Mouse (Mus musculus) layer of hippocampus, adult 18-20 months (tissue): ENCODE measurements around the gene S100a4. TPM values are rescaled to one million over a fixed set of nuclear protein-coding genes. Genes with fewer than 3 reads are reported as not detected.
A peak's percentile ranks its signal among the peaks of the same experiment; 100 is the strongest.

Source experiments
- DNase-seq, 2 experiments: peaks; one replicate each; pipeline ENCODE4 v3.0.0; 2022; ENCODE audit warnings: low spot score in 2 of 2
- long read RNA-seq: library from polyadenylated mRNA; stranded (forward); transcript quantifications from one replicate; pipeline ENCODE4 v2.0.0, GENCODE M21; 2021
- total RNA-seq, 2 experiments: library from RNA; stranded (reverse); gene quantifications; 2 replicates each; pipeline ENCODE4 v1.2.3; 2021

S100a4 gene
- 1 to 10 TPM; 2.9 to 5.3 TPM for total RNA-seq
- long read RNA-seq, result 0 reads

DNA sequence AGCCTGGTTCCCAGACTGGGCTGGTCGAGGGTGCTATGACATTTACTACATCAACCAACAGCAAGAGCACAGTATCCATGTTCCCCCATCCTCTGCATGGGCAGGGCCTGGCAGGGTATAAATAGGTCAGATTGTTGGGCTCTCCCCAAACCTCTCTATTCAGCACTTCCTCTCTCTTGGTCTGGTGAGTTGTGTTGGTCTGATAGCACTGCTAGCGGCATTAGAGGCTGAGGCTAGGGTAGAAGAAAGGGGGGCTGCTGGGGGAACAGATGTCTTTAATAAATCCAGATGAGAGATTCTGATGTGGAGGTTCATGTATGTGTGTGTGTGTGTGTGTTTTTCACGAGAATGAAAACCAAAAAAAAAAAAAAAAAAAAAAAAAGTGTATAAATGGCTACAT lies at the start of gene S100a4:
Gene S100a4 (plus strand): TSS at position 149 of the 400 bp plus-strand sequence.
- DNase-seq, result no peak

GRCm38 (mm10) chr3:90555954-90556353 lies 47.6 kb upstream of the S100a4 start:
- peak; percentile 30 to 63 for DNase-seq

DNA sequence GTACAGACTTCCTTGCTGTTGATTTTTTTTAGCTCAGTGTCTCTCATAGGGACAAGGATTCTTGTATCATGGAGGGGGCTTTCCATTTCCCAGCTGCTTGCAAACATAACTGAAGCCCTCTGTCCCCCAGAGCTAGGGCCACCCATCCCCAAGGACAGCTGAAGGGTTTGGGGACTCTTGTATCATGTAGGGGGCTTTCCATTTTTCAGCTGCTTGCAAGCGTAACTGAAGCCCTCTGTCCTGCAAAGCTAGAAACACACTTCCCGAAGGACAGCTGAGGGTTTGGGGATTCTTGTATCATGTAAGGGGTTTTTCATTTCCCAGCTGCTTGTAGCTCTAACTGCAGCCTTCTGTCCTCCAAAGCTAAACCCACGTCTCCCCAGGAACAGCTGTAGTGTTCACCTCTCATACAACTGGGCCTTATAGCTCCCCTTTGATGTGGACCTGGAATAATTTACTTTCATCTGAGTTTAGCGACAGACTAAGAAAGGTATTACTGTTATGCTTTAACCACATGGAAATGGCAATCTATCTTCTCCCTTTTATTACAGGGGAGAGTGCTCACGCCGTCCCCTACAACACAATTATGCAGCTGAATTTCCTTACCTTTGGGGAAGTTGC lies 43.5 kb upstream of the S100a4 start, which contains the start of gene S100a3:
Gene S100a3 (plus strand): TSS at position 571 of the 621 bp plus-strand sequence.
- DNase-seq, result no peak

DNA sequence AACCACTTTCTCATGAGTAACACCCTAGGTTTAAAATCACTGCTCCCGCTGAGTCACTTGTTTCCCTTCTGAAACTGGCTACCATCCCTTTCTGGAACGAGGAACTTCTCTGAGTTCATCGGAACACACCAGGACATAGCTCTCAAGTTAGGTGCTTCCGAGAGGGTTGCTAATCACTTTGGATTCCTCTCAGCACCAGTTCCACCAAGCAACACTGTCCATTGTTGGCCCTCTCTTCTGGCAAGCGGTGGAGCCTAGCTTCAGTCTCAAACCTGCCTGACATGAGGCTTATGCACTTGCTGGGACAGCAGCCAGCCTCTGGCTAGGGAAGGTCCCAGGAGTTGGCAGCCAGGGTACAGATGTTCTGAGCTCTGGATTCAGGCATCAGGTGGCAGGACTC lies 28.9 kb upstream of the S100a4 start:
- no peak for DNase-seq

DNA sequence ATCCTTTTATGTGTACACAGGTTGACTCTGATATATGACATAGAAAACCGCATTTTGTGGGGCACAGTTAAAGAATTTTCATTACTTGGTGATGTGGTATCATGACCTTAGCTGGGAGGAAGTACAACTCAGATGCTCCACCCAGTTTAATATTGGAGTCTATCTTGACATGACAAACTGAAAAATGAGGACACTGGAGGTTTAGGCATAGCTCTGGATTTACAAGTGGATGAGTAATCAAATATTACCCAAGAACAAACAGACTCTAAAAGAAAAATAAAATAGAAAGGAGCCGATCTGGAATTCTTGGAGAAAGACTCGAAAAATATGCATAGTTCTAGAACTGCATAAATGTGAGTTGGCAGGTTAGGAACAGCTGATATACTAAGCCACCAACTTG lies 28.3 kb upstream of the S100a4 start:
- no peak for DNase-seq

DNA sequence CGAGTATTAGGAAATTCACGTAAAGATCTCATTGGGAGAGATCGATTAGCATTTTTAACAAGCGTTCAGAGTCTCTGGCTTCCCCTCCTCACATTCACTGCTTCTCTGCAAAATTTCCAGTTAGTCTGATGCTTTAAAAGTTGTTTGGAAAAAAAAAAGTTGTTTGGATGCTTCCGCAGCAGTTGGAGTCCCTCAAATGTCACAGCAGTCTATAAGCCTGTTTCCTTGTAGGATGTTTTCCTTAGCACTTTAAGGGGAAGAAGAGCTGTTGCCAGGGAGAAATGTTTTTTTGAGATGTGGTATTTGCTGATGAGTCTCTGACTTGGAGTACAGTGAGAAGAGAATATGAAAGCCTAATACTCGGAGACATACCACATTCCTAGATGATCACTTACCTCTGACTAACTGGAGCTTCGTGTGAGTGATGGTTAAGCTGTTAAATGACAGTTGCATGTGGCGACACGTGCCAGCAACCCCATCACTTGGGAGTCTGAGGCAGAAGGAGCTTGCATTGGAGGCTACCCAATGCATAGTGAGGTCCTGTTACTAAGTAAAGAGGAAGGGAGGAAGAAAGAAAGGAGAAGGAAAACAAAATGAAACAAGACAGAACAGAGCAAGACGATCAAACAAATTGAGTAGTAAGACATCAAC lies 27.1 kb upstream of the S100a4 start:
- no peak for DNase-seq

DNA sequence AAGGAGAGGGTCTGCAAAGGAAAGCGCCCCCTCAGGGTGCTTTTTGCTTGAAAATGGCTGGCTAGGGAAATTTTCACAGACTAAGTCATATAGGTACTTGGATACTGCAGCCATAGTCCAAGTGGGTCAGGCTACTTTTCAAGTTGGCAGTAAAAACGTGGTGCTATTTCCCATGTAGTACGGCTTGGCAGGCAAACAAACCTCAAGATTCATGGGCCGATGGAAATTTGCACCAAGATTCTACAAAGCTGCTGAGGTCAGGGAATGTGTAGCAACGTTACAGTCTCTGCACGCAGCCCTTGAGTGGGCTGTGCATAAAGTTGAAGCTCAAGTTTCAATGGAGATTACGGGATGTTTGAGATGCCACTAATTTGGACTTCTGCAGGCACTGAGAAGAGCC lies 24.1 kb upstream of the S100a4 start:
- DNase-seq, result no peak

DNA sequence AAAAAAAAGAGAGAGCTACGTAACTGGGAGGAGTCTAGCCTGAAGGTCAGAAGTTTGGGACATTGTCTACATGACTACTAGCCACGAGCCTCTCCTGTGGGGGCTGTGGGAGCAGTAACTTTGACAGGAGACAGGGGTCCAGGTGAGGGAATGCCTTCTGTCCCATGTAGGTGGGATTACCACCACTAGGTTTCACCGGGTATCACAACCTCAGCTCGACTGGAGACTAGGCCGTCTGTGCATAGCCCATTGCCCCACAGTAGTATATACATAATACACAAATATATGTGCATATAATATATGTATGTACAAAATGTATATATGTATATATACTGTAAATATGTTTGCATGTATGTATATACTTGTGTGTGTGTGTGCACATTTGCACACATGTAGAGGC lies 22.4 kb upstream of the S100a4 start:
- no peak for DNase-seq

DNA sequence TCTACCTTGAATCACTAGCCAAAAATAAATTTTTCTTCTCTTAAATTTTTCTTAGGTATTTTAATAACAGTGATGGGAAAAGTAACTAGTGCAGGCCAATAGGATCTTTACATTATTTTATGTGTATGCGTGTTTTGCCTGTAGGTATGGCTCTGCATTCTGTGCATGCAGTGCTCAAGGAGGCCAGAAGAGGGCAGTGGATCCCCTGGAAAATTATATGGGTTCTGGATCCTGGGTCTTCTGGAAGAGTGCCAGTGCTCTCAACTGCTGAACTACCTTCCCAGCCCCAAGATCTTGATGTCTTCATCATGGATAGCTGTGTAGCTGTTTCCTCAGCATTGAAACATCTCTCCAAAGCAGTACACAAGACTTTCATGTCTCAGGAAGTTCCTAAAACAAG lies 21.4 kb upstream of the S100a4 start:
- DNase-seq, result no peak

GRCm38 (mm10) chr3:90582556-90582955 lies 21.0 kb upstream of the S100a4 start:
- no peak for DNase-seq

DNA sequence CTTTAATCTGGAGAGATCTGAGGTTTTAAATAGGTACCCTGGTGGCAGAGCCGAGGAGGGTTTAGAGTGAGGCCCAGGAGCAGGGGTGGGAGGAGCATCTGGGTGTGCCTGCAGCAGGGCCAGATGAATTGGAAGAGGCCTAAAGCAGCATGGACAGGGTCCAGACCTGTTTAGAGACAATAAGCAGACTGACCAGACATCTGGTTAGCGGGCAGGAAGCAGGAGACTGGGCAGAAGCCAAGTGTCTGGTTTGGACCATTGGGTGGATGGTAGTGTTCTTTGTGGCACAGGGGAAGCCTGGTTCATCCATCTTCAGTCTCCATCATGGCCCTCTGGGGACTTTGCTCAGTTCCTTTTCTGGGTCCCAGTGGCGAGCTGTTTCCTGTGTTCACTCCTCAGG lies 19.7 kb upstream of the S100a4 start:
- DNase-seq, result no peak

- peak; percentile 66 to 70 for DNase-seq
Observed at GRCm38 (mm10) chr3:90585595-90585994, 18.0 kb upstream of the S100a4 start.

DNA sequence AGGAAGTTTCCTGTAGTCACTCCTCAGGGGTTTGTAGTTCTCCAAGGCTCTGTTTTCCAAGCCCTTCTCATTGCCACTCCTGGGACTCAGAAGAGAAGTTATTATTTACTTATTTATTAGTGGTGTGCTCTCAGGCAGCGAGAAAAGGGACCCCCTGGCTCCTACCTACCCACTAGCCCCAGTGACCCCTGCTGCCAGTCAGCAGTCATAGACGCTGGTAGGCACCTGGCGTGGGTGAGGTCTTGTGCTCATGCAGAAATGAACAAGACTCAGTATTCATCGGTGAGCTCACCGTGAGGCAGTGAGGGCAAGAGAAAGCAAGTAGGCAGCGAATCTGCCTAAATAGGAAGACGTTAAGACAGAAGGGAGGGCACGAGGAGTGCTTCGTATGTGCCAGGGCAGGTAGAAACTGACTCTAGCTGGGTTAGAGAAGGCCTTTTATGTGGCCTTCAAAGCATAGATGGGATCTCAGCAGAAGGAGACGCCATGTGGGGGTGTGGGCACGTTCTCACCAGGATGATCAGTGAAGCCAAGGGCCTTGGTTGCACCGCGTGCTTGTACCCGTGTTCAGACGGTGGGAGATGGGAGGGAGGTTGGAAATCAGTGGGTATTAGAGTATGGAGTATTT lies 17.4 kb upstream of the S100a4 start:
- no peak for DNase-seq

GRCm38 (mm10) chr3:90586906-90587305 lies 16.7 kb upstream of the S100a4 start:
- no peak for DNase-seq

- DNase-seq, result peak; percentile 35 to 55
Observed at GRCm38 (mm10) chr3:90587361-90588101, 16.0 kb upstream of the S100a4 start.

DNA sequence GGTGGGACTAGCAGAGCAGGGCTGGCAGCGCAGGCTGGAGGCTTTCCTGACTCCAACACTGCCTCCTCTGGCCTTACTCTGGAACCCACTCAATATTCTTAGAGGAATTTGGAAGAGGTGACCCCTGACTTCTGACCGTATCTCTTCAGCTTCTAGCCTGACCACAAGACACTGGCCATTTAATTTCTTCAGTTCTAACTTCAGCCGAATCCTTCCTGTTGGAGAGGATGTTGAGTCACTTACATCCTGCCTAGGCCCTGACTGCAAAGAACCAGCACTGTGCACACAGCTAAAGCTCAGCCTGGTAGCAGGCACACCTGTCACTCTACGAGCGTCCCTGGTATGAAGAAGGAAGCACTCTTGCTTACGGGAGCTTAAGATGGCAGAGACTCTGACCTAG lies 14.2 kb upstream of the S100a4 start:
- no peak for DNase-seq

- no peak for DNase-seq
Observed at GRCm38 (mm10) chr3:90589947-90590346, 13.6 kb upstream of the S100a4 start, which contains the start of gene S100a2. Gene S100a2 (plus strand): TSS chr3:90590247.

DNA sequence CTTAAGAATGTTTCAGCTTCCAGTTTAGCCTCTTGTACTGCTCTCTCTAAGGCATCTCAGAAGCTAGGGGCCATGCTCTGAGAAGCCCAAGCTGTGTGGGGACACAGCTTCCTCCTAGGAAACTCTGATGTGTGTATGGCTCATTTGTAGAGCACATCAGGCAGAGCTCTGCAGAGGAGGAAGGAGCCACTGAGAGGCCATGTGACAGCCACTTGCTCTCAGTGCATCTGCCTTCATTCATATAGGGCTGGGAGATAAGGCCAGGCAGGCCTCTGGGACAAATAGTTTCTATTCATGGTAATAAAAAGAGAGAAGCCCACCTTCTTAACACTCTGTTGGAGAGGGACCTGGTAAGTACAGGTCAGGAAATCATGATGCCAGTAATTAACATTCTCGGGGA lies 9.1 kb upstream of the S100a4 start:
- DNase-seq, result no peak

- no peak for DNase-seq
Observed at GRCm38 (mm10) chr3:90595556-90595955, 8.0 kb upstream of the S100a4 start.

DNA sequence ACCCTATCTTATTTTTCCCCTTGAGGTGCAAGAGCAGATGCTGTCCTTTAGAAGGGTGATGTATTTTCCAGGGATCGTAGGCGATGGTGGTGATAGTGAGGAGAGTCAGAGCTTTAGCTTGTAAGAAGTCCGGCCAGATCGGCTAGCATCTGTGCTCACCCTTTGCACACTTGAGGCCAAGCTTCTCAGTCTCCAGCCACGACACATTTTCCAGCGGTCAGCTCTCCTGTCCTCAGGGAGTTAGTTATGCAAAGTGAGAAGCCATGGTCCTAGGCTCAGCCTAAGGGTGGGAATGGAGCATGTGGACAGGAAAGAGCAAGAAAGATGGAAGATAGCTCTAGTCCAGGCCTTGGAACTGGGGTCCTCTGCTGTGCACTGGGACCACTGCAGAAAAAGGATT lies 6.8 kb upstream of the S100a4 start:
- no peak for DNase-seq

DNA sequence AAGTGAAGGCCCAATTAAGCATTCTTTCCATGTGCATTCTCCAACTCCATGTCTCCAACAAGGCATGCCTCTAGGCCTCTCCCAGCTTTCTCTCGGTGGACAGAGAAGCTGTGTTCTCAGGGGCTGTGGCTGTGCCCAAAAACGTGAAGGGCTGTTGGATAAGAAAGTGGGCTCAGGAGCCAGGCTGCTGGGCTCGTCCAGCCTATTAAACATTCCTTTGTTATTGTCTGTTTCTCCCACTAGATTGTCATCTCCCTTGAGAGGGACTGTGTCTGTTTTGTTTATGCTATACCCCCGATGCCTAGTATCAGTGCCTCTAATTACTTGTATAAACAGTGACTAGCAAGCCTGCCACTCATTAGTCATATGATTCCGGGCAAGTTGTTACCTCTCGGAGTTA lies 5.8 kb upstream of the S100a4 start:
- DNase-seq, result no peak

GRCm38 (mm10) chr3:90598212-90598611 lies 5.4 kb upstream of the S100a4 start:
- no peak for DNase-seq
